Mouse (Mus musculus) forebrain, embryonic 10.5 days (tissue): ENCODE results near the gene Rab40c. TPM values are rescaled to one million over a fixed set of nuclear protein-coding genes. Genes with fewer than 3 reads are reported as not detected.

Source experiments
- DNase-seq: peaks from one replicate; pipeline ENCODE4 v3.0.0-alpha.2; 2017; ENCODE audit warnings: low spot score; ENCODE audit errors: extremely low spot score
- H3K27ac ChIP-seq: fragments of 300-500 bp; sonication (generic); 2 replicates; pipeline ENCODE4 v1.5.1; 2016; ENCODE audit warnings: mild to moderate bottlenecking
- H3K27me3 ChIP-seq: fragments of 300-500 bp; sonication (generic); 2 replicates; pipeline ENCODE4 v1.6.1; 2016; ENCODE audit warnings: mild to moderate bottlenecking; ENCODE audit not compliant: poor library complexity, severe bottlenecking
- H3K36me3 ChIP-seq: fragments of 300-500 bp; sonication (generic); replicated peaks from 2 replicates; pipeline ENCODE4 v1.6.1; 2016; ENCODE audit warnings: mild to moderate bottlenecking, moderate library complexity
- H3K4me1 ChIP-seq: fragments of 300-500 bp; sonication (generic); 2 replicates; pipeline ENCODE4 v1.6.1; 2016
- H3K4me3 ChIP-seq: fragments of 300-500 bp; sonication (generic); 2 replicates; pipeline ENCODE4 v1.5.1; 2016; ENCODE audit warnings: mild to moderate bottlenecking, moderate library complexity
- H3K9me3 ChIP-seq: fragments of 300-500 bp; sonication (generic); 2 replicates; pipeline ENCODE4 v1.6.1; 2016; ENCODE audit warnings: mild to moderate bottlenecking, moderate library complexity
- WGBS: fragments of 180-500 bp; shearing (Covaris S2); methylation state at CpG from one replicate; pipeline ENCODE4 v1.1.7; 2016; 5-methylcytosine and 5-hydroxymethylcytosine counted together
- polyA plus RNA-seq: library from polyadenylated mRNA; unstranded; fragments of >200 nt; fragmentation: Nextera tagmentation; extraction: Ambion mirVana; gene quantifications from 2 replicates; pipeline ENCODE4 v1.2.1, GENCODE M21; 2016

The Rab40c gene
- polyA plus RNA-seq, 1 experiment from 2014 or later, result 29.4 TPM

GRCm38 (mm10) chr17:25943769-25944168 lies 24.2 kb upstream of the Rab40c start:
- H3K27ac ChIP-seq, result peak overlapping the region; percentile 97
- H3K36me3 ChIP-seq, result peaks cover 7% of the 10 kb centered on the region
- peaks cover 57% of the 10 kb centered on the region for H3K4me1 ChIP-seq
- H3K4me3 ChIP-seq, result peak overlapping the region; percentile 94; the same call in 1 of the 2 replicates
- WGBS, result 80% methylated on average over 9 of the region's 9 CpGs
- H3K9me3 ChIP-seq, result no peaks in the 10 kb centered on the region
- no peak for DNase-seq
- H3K27me3 ChIP-seq, result peaks cover 7% of the 10 kb centered on the region; the same call in 1 of the 2 replicates

- WGBS, result 88% methylated on average over 3 of the region's 3 CpGs
- Histone ChIP-seq H3K4me3 (peak overlapping the region; percentile 94; the same call in 1 of the 2 replicates), H3K4me1 (peaks cover 57% of the 10 kb centered on the region), H3K36me3 (peaks cover 12% of the 10 kb centered on the region), H3K27ac (peak overlapping the region; percentile 97), H3K27me3 (peaks cover 7% of the 10 kb centered on the region; the same call in 1 of the 2 replicates), H3K9me3 (no peaks in the 10 kb centered on the region)
- no peak for DNase-seq
These were observed 23.7 kb upstream of the Rab40c start for GRCm38 (mm10) chr17:25943221-25943620.

GRCm38 (mm10) chr17:25942597-25943151 lies 23.1 kb upstream of the Rab40c start:
- H3K4me3 ChIP-seq, result peak overlapping the region; percentile 94
- 81% methylated on average over 2 of the region's 2 CpGs for WGBS
- no peaks in the 10 kb centered on the region for H3K9me3 ChIP-seq
- H3K27ac ChIP-seq, result peak overlapping the region; percentile 97
- peaks cover 4% of the 10 kb centered on the region; the same call in 1 of the 2 replicates for H3K27me3 ChIP-seq
- H3K36me3 ChIP-seq, result peaks cover 16% of the 10 kb centered on the region
- peaks cover 57% of the 10 kb centered on the region for H3K4me1 ChIP-seq
- DNase-seq, result no peak

- Histone ChIP-seq H3K4me3 (peak overlapping the region; percentile 94), H3K27me3 (no peaks in the 10 kb centered on the region), H3K36me3 (peaks cover 26% of the 10 kb centered on the region), H3K9me3 (no peaks in the 10 kb centered on the region), H3K4me1 (peaks cover 57% of the 10 kb centered on the region), H3K27ac (peak overlapping the region; percentile 97)
- 3% methylated on average over 54 of the region's 54 CpGs for WGBS
- peak; percentile 77 for DNase-seq
These were observed 22.1 kb upstream of the Rab40c start for GRCm38 (mm10) chr17:25941511-25942241.

GRCm38 (mm10) chr17:25934526-25934925 lies 15.0 kb upstream of the Rab40c start:
- H3K36me3 ChIP-seq, result peaks cover 95% of the 10 kb centered on the region
- 91% methylated on average over 1 of the region's 1 CpGs for WGBS

GRCm38 (mm10) chr17:25925348-25925747 lies 5.8 kb upstream of the Rab40c start:
- Histone ChIP-seq H3K4me3 (no peak overlapping the region), H3K27ac (no peak overlapping the region), H3K4me1 (peaks cover 10% of the 10 kb centered on the region), H3K36me3 (peaks cover 50% of the 10 kb centered on the region), H3K27me3 (no peaks in the 10 kb centered on the region), H3K9me3 (no peaks in the 10 kb centered on the region)
- WGBS, result 83% methylated on average over 2 of the region's 2 CpGs
- no peak for DNase-seq

More at GRCm38 (mm10) chr17:25934526-25934925, 15.0 kb upstream of the Rab40c start:
- Histone ChIP-seq H3K4me1 (no peaks in the 10 kb centered on the region), H3K27me3 (no peaks in the 10 kb centered on the region), H3K4me3 (no peak overlapping the region), H3K9me3 (no peaks in the 10 kb centered on the region), H3K27ac (no peak overlapping the region)
- no peak for DNase-seq

GRCm38 (mm10) chr17:25922120-25922519 lies 2.6 kb upstream of the Rab40c start:
- Histone ChIP-seq H3K36me3 (peaks cover 28% of the 10 kb centered on the region), H3K4me1 (peaks cover 27% of the 10 kb centered on the region), H3K9me3 (no peaks in the 10 kb centered on the region), H3K4me3 (no peak overlapping the region), H3K27me3 (no peaks in the 10 kb centered on the region), H3K27ac (no peak overlapping the region)
- WGBS, result 87% methylated on average over 5 of the region's 5 CpGs
- no peak for DNase-seq

GRCm38 (mm10) chr17:25919786-25920642 lies 487 bp upstream of the Rab40c start:
- peaks cover 20% of the 10 kb centered on the region for H3K36me3 ChIP-seq
- WGBS, result under 1% methylated on average over 40 of the region's 40 CpGs
- peak overlapping the region; percentile 91 for H3K27ac ChIP-seq
- DNase-seq, result peak; percentile 99
- H3K9me3 ChIP-seq, result no peaks in the 10 kb centered on the region
- peaks cover 27% of the 10 kb centered on the region for H3K4me1 ChIP-seq
- H3K27me3 ChIP-seq, result no peaks in the 10 kb centered on the region
- H3K4me3 ChIP-seq, result peak overlapping the region; percentile 98

- Histone ChIP-seq H3K36me3 (peaks cover 24% of the 10 kb centered on the region), H3K9me3 (no peaks in the 10 kb centered on the region), H3K4me1 (peaks cover 27% of the 10 kb centered on the region), H3K4me3 (peak overlapping the region; percentile 98), H3K27me3 (no peaks in the 10 kb centered on the region), H3K27ac (no peak overlapping the region)
- DNase-seq, result no peak
- WGBS, result 91% methylated on average over 9 of the region's 9 CpGs
These were observed 1.3 kb downstream of the Rab40c start for GRCm38 (mm10) chr17:25918037-25918750.

- Histone ChIP-seq H3K27ac (no peak overlapping the region), H3K27me3 (no peaks in the 10 kb centered on the region), H3K4me3 (no peak overlapping the region), H3K9me3 (no peaks in the 10 kb centered on the region), H3K36me3 (peaks cover 26% of the 10 kb centered on the region), H3K4me1 (peaks cover 27% of the 10 kb centered on the region)
- WGBS, result 92% methylated on average over 8 of the region's 8 CpGs
- no peak for DNase-seq
These were observed 2.4 kb downstream of the Rab40c start for GRCm38 (mm10) chr17:25916931-25917647.

- peaks cover 16% of the 10 kb centered on the region for H3K4me1 ChIP-seq
- H3K27me3 ChIP-seq, result no peaks in the 10 kb centered on the region
- H3K4me3 ChIP-seq, result no peak overlapping the region
- H3K27ac ChIP-seq, result no peak overlapping the region
- no peak for DNase-seq
- no peaks in the 10 kb centered on the region for H3K9me3 ChIP-seq
- peaks cover 32% of the 10 kb centered on the region for H3K36me3 ChIP-seq
- 93% methylated on average over 4 of the region's 4 CpGs for WGBS
These were observed 5.2 kb downstream of the Rab40c start for GRCm38 (mm10) chr17:25914295-25914694.

- H3K9me3 ChIP-seq, result no peaks in the 10 kb centered on the region
- H3K27ac ChIP-seq, result no peak overlapping the region
- peaks cover 32% of the 10 kb centered on the region for H3K36me3 ChIP-seq
- whole genome bisulfite sequencing, result 97% methylated on average over 1 of the region's 1 CpGs
- DNase-seq, result no peak
- H3K4me1 ChIP-seq, result peaks cover 13% of the 10 kb centered on the region
- H3K4me3 ChIP-seq, result no peak overlapping the region
- H3K27me3 ChIP-seq, result no peaks in the 10 kb centered on the region
These were observed 5.7 kb downstream of the Rab40c start for GRCm38 (mm10) chr17:25913877-25914275.
